ENCODE assay signal across 8 mouse cellular contexts in genomic region chr5:32610801-32611340, GRCm38 (mm10). TPM values are rescaled to one million over a fixed set of nuclear protein-coding genes. Genes with fewer than 3 reads are reported as not detected.
DNase-seq lines count a peak whose midpoint lies in the region; ATAC-seq and TF ChIP-seq lines count a peak whose summit lies in the region.

Gene Yes1 (plus strand): TSS chr5:32611171.

- H3K4me1 ChIP-seq in ES-Bruce4 (ENCODE audit: control insufficient read depth, insufficient read depth, low read length), result no peaks in the 10 kb centered on the region
- H3K4me1 ChIP-seq in forebrain, embryonic 14.5 days (ENCODE audit: control insufficient read depth, insufficient read depth, low read length), result peaks cover 8% of the 10 kb centered on the region
- peaks cover 9% of the 10 kb centered on the region for H3K4me1 ChIP-seq in lung, adult 2 months (ENCODE audit: control insufficient read depth, insufficient read depth, low read length)
- H3K4me1 ChIP-seq in olfactory bulb, adult 2 months (ENCODE audit: control insufficient read depth, insufficient read depth, low read length), result no peaks in the 10 kb centered on the region

- H3K9ac ChIP-seq in ES-Bruce4 (ENCODE audit: low read depth, poor library complexity, severe bottlenecking), result peak within 1 kb of the TSS; percentile 85
- H3K9ac ChIP-seq in forebrain, embryonic 14.5 days (ENCODE audit: low read length), result peak within 1 kb of the TSS; percentile 93

- WGBS in forebrain, embryonic 14.5 days, result 3% methylated on average over 46 of the region's 69 CpGs
- under 1% methylated on average over 65 of the region's 69 CpGs for WGBS in lung, adult 2 months
- WGBS in olfactory bulb, adult 2 months, result under 1% methylated on average over 64 of the region's 69 CpGs

- peak within 1 kb of the TSS; percentile 95 for H3K4me3 ChIP-seq in ES-Bruce4 (ENCODE audit: low read depth, low read length)
- H3K4me3 ChIP-seq in forebrain, embryonic 14.5 days (ENCODE audit: low read depth, low read length), result peak within 1 kb of the TSS; percentile 89
- peak within 1 kb of the TSS; percentile 78 for H3K4me3 ChIP-seq in lung, adult 2 months (replicated peaks; ENCODE audit: extremely low read depth, low read depth, low read length)
- H3K4me3 ChIP-seq in olfactory bulb, adult 2 months (ENCODE audit: insufficient read depth, low read depth, low read length), result peak within 1 kb of the TSS; percentile 82

- H3K9me3 ChIP-seq in ES-Bruce4 (replicated peaks; ENCODE audit: control insufficient read depth, insufficient read depth, low read length, poor library complexity, severe bottlenecking), result no peaks in the 10 kb centered on the region
- no peaks in the 10 kb centered on the region for H3K9me3 ChIP-seq in forebrain, embryonic 14.5 days (replicated peaks; ENCODE audit: control insufficient read depth, low read length)

- TF ChIP-seq POLR2A in ES-Bruce4 (IDR thresholded peaks at IDR 0.05; ENCODE audit: insufficient read depth, low read length), result no peak
- peak; percentile 10; the same call in 1 of the 2 replicates for TF ChIP-seq POLR2A in lung, adult 2 months (IDR thresholded peaks at IDR 0.05; ENCODE audit: borderline replicate concordance, extremely low read depth, low read depth, low read length)
- TF ChIP-seq POLR2A in olfactory bulb, adult 2 months (IDR thresholded peaks at IDR 0.05; ENCODE audit: insufficient read depth, low read depth, low read length), result peak; percentile 80

- H3K27ac ChIP-seq in ES-Bruce4 (ENCODE audit: insufficient read depth, low read length), result peak within 1 kb of the TSS; percentile 55
- peak within 1 kb of the TSS; percentile 90 for H3K27ac ChIP-seq in forebrain, embryonic 14.5 days (ENCODE audit: low read depth, low read length)
- peak within 1 kb of the TSS; percentile 76 for H3K27ac ChIP-seq in olfactory bulb, adult 2 months (ENCODE audit: insufficient read depth, low read depth, low read length)

- peak; percentile 45 for DNase-seq in c-Kit-positive CD71-positive TER-119-positive erythroid progenitor cells, embryonic 14.5 days (ENCODE audit: low spot score)
- DNase-seq in forebrain, embryonic 14.5 days (ENCODE audit: low spot score), result peak; percentile 89
- DNase-seq in heart, postnatal 10 days, result peak; percentile 88 to 90
- DNase-seq in kidney, postnatal 4 days, result peak; percentile 88 to 93
- DNase-seq in lung, adult 2 months, result peak; percentile 81
- DNase-seq in thymus, adult 18-20 months, result peak; percentile 54 to 68

- intact Hi-C loops in heart, postnatal 10 days (cut with DNase I), result loop anchor here (2.0 kb wide), 1 partner anchor 44 kb away; no protein-coding TSS in a partner anchor

- no peaks in the 10 kb centered on the region for H3K36me3 ChIP-seq in ES-Bruce4 (ENCODE audit: control insufficient read depth, insufficient read depth, low read length, poor library complexity, severe bottlenecking)
- H3K36me3 ChIP-seq in forebrain, embryonic 14.5 days (ENCODE audit: control insufficient read depth, insufficient read depth, low read length), result no peaks in the 10 kb centered on the region

- no peak for TF ChIP-seq EP300 in ES-Bruce4 (IDR thresholded peaks at IDR 0.05; ENCODE audit: insufficient read depth, low read depth, low read length)

- no peak for TF ChIP-seq CTCF in ES-Bruce4 (IDR thresholded peaks at IDR 0.05; ENCODE audit: low read depth, low read length)
- TF ChIP-seq CTCF in lung, adult 2 months (IDR thresholded peaks at IDR 0.05; ENCODE audit: insufficient read depth, low read length), result no peak
- TF ChIP-seq CTCF in olfactory bulb, adult 2 months (IDR thresholded peaks at IDR 0.05; ENCODE audit: insufficient read depth, low read depth, low read length), result no peak

- ATAC-seq in forebrain, embryonic 14.5 days, result peak; percentile 89

- H3K27me3 ChIP-seq in ES-Bruce4 (ENCODE audit: control insufficient read depth, insufficient read depth, low read length, poor library complexity, severe bottlenecking), result no peaks in the 10 kb centered on the region
- no peaks in the 10 kb centered on the region for H3K27me3 ChIP-seq in forebrain, embryonic 14.5 days (replicated peaks; ENCODE audit: control insufficient read depth, insufficient read depth, low read length)

- H3K4me2 ChIP-seq in forebrain, embryonic 14.5 days (ENCODE audit: low read length), result peak within 1 kb of the TSS; percentile 65

RNA-seq across cellular contexts. Expression of gene Yes1, which starts in this region (rescaled TPM):
- polyA plus RNA-seq in ES-Bruce4 (2011; ENCODE audit: insufficient read depth, insufficient read length, low read depth, missing spikeins), result 59.5 and 65.5 TPM in 2 replicates
- 19.1 and 23.0 TPM in 2 replicates for polyA plus RNA-seq in forebrain, embryonic 14.5 days (2014; fragmentation: Nextera tagmentation; extraction: Ambion mirVana)
- 10 to 100 TPM; 31.4 to 38.2 TPM for total RNA-seq in heart, postnatal 10 days (2021)
- 3.6 and 4.6 TPM in 2 replicates for polyA plus RNA-seq in lung, adult 2 months (2012; rRNA removed)
- polyA plus RNA-seq in olfactory bulb, adult 2 months (2012; ENCODE audit: insufficient read depth, insufficient read length, low replicate concordance, missing spikeins), result not detected in 2 replicates

Comparison
In these comparisons a context has a peak if more than half of its experiments do, and no peak if none do; other contexts are left out.
1. Peak in every context shown above with its lines: DNase-seq, ATAC-seq, H3K4me3 ChIP-seq and H3K27ac ChIP-seq.